Mouse (Mus musculus): Measurements from ENCODE around the gene Hes6.

The Hes6 gene

DNA sequence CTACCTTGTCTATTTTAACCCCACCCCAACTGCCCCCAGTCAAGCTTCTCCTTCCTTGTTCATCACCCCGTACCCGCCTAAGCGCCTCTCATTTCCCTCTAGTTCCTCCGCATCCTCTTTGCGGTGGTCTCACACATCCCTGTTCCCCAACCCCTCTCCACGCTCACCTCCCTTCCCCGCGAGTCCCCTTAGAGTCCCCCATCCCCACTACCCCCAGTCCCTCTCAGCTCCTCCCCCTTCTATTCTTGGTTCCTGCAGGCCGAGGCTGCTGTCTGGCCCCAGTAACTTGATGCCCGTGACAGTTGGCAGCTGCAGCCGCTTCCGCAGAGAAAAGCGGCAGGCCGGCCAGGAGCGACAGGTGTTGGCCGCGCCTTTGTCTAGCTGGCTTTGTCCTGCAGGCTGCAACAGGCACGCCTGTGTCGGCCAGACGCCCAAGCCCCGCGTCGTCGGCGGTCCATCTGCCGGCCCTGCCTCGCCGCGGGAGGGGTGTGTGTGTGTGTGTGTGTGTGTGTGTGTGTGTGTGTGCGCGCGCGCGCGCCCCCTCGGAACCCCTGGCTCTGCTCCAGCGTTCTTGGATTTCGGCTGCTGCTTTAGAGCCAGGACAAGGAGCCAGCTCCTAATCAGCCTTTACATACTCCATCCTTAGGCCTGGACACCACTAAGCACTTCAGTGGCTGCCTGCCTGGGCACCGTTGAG lies at the start of gene Hes6:
Gene Hes6, minus strand, starts transcription at position 141 of the 697 bp plus-strand sequence.
- DNase-seq (ENCODE audit: low read depth, low spot score) = peak; percentile 95

DNA sequence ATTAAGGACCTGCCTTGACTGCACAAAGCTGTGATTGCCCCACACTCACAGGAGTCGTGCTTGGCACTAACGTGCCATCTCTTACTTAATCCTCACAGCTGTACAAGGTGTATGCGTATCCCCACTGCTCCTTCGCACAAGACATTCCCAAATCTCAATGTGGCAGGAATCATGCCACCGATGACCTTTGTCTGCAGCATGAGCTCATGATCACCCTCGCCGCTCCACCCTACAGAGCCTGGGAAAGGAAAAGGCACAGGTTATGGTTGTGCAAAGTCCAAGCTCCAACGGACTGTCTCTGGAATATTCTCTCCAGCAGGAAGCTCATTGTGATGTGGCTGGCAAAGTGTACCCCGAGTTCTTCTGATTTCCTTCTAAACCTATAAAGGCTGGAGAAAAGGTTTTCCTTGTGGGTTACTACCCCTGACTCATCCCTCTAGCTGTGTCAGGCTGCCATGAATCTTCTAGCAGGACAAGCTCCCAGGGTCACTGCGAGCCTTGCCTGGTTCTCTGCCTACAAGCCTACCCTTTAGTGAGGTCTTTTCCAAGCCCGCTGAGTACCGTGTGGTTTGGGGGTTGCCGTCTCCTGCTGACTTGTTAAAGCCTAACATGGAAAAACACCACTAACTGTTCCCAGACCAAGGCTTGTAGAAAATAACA lies 49.6 kb upstream of the Hes6 start:
- no peak for DNase-seq (ENCODE audit: low read depth, low spot score)

DNA sequence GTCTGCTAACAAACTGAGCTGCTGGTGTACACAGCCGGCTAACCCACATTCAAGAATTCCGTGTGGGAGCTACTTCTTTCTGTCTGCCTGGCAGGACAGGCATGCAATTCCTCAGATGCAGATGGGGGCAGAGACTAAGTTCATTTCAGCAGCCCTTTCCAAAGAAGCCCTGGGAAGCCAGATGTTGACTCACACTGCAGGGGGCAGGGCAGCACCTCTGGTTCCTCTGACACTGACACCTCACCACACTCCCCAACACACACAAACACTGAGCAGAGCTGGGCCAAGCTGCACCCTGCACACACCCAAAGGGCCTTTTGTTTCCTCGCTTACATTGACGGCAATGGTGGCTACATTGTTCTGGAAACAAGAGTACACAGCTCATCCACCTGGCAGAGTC lies 46.7 kb upstream of the Hes6 start:
- no peak for DNase-seq (ENCODE audit: low read depth, low spot score)

DNA sequence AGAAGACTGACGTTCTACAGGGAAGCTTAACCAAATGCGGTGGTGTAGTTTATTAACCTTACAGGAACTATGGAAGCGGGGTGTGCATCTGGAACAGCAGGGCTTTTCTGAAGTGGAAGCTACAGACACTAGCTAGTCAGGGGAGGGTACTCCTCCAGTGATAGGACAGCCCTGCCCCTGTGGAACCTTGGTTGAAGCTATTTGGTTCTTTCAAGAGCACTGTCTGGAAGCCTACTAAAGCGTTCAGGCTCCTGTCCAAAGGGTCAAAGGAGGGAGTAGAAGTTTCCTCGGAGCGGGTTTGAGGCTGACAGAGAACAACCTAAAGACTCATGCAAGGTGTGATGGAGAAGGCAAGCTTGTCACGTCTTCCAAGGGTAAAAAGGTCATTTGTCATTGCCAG lies 46.2 kb upstream of the Hes6 start:
- no peak for DNase-seq (ENCODE audit: low read depth, low spot score)

DNA sequence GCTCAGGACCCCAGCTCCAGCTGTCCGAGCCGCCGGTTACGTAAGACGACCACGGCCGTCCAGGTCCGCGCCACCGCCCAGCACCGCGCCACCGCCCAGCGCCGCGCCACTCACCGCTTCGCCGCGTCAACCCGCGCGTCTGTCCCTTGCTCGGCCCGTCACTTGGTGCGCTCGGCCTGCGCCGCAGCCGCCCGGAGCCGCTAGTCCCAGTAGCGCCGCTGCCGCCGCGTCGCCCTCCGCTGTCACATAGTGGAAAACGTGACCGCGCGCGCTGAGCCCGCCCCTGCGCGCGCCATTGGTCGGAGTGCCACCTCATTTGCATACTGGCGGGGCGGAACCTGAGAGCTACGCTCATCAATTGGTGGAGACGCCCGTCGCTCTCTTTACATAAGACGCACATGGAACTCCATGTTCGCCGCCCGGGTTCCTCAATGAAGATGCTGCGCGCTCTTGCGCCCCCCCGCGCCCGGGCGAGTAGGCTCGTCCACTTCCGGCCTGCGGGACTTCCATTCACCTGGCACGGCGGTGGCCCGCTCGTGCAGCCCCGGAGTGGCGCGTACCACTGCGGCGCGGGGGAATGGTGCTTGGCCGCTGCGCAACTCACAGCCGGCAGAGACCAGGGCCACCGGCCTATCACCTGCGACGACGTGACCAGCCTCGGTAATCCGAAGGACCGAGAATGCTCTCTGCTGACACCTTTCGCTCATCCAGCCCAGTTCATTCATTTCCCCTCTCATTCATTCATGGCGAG lies 45.4 kb upstream of the Hes6 start, which contains the start of gene Per2:
Gene Per2, minus strand, starts transcription at position 266 of the 751 bp plus-strand sequence.
- peak; percentile 100 for DNase-seq (ENCODE audit: low read depth, low spot score)

DNA sequence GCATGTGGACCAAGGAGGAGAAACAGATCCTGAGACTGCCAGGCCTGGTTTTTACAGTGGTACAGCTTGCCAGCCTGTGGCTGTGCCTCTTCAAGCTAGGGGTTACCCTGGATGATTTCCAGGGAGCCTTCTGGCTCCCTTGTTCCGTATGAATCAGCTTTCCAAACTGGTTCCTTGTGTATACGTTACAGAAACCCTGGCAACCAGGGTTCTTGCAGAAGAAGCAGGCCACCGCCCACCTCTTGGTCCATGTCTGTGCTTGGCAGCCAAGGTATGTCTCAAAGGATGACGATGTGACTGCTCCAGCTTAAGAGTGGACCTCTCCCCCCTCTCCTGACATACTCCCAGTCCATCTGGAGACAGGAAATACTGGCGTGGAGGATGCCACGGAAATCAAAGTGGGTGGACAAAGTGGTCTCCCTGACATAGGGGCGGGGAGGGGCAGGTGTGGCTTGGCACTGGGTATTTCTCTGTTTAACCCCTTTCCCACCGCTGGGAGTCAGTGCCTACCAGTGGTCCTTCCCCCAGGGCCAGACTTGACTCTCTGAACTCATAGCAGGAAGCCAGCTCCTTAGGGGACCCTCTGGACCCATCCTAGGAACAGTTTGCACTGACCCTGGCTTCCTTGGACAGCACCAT lies 44.5 kb upstream of the Hes6 start:
- DNase-seq (ENCODE audit: low read depth, low spot score) = no peak

DNA sequence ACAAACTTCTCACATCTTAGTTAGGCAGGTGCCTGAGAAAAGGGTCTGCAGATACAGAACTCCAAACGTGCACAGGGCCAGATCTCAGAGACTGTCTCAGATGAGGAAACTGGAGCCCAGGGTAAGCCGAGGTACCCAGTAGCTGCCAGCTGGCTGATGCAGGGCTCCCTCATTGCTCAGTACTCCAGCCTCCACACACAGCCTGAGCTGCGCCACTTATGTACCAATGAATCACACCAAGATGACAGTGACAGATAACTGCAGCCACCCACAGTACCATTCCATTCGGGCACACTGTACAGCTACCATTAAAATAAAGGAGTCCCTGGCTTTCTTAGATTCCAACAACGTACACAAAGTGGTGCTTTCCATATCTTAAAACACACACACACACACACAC lies 43.9 kb upstream of the Hes6 start:
- no peak for DNase-seq (ENCODE audit: low read depth, low spot score)

DNA sequence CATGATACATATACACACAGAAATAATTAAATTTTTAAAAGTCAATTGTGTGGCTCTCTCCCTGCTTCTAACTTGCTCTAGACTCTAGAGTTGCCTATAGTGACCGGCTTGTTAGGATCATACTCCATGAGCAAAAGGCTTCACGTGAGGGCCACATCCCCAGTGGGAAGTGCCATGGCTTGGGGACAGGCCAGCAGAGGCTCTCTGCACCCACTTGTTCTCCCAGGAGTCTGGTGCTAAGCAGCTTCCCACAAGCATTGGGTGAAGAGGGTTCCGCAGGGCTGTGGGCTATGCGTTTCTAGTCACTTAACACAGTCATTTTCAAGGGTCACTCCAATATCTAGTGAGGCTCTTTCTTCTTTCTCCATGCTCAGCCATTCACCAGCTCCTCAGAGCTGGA lies 43.3 kb upstream of the Hes6 start:
- no peak for DNase-seq (ENCODE audit: low read depth, low spot score)

DNA sequence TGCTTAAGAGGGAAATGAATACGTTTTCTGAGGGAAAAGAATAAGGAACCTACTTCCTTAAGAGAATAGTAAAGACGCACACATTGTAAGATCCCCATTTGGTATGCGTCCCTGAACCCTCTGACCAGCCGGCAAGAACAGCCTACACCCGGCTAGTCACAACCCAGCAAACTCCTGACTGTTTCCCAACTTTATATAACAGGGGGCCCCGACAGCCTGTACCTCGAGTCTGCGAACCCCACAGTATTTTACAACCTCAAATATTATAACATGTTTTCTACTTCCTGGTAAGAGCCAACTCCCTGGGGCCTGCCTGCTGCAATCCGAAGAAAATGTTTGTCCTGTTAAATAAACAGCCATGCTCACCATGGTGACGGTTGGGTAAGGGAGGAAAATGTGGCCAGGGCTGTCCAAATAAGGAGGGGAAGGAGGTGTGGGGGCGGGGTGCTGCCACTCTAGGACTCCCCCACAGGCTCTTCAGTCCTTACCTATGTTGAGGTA lies 42.5 kb upstream of the Hes6 start:
- no peak for DNase-seq (ENCODE audit: low read depth, low spot score)

DNA sequence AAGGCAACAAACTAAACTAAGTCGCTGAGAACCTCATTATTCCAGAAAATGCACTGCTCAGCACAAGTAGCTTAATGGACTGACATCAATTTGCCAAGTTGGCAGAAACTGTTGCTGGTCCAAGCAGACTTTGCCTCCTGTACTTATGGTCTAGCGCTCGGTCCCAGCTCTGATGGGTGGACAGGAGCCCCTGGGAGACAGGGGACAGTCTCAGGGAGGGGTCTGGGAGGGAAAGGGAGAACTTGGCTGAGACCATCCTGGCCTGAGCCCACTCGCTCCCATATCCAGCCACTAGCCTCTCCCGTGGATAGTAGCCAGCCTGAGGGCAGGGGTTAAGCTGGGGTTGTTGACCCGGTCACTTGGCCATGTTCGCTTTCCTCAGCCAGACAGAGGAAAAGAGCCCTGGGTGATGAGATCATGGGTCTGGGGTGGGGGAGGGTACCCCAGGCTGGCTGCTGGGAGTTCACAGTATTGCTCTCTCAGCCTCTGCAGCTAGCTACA lies 41.9 kb upstream of the Hes6 start:
- DNase-seq (ENCODE audit: low read depth, low spot score) = no peak

DNA sequence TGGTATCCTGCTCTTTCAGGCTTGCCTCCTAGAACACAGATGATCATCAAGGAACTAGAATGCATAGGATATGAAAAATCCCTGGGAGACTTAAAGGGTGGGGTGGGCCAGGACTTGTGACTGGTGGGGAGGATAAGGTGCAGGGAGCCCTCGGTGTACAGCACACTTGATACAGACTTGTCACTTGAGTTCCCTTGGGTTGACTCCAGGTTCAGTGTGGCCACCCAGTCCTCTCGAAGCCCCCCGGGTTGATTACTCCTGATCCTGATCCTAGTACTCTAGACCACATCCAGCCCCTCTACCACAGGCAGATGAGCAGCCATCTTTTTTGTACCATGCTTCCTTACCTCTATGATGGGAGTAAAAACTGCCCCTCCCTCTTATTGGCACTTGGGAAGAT lies 41.1 kb upstream of the Hes6 start:
- DNase-seq (ENCODE audit: low read depth, low spot score) = no peak

DNA sequence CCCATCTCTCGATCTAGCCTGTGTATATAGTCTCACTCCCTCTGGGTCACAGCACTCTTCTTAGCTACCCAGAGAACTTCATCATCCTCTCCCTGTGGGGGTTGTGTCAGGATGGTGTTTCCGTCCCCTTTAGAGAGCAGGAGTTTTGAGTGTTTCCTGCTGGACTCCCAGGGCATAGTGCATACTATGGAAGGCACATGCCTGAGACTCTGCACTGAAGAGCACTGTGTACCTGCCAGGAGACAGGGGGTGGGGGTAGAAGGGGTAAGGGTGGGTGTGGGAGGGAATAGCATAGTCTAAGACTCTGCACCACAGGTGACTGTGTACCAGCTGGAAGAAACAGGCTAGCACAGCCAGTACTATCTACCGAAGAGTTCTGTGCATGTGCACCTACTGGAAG lies 40.5 kb upstream of the Hes6 start:
- DNase-seq (ENCODE audit: low read depth, low spot score) = no peak

DNA sequence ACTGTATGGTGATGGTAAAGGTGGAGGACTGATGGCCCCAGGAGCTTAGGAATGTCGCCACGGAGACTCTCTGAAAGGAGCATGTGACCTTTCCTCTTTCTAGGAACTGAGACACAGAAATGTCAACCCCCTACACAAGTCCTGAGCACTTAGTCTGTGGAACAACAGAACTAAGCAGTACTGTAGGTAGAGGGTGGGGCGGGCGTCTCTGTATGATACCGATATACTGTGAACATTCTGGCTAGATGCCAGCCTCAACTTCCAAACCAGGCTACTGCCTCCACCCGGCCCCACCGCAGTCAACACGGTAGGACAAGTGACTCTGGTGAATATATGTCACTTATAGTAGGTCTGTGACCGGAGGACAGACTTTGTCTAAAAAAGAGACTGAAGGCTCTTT lies 40.1 kb upstream of the Hes6 start:
- DNase-seq (ENCODE audit: low read depth, low spot score) = no peak

DNA sequence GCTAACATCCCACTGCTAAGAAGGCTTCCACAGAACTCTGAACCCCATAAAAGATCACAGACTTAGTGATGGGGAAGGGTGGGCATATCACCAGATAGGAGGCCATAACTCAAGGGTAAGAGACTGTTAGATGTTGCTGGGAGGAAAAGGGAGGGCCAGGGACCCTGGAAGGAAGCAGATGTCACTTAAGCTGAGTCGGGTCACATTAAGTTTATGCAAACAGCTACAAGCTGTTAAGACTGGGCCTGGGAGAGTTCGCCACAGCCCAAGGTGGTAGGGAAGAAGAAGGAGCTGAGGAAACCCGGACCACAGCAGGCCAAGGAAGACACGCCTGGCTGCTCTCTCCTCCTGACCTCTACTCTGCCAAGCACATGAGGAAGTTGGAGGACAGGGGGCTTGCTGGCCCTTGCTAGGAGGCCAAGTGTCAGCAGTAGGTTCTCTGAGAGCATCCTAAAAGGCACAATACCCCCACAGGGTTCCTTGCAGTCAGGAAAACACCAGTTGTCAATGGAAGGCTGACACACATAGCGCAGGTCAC lies 37.8 kb upstream of the Hes6 start:
- no peak for DNase-seq (ENCODE audit: low read depth, low spot score)

DNA sequence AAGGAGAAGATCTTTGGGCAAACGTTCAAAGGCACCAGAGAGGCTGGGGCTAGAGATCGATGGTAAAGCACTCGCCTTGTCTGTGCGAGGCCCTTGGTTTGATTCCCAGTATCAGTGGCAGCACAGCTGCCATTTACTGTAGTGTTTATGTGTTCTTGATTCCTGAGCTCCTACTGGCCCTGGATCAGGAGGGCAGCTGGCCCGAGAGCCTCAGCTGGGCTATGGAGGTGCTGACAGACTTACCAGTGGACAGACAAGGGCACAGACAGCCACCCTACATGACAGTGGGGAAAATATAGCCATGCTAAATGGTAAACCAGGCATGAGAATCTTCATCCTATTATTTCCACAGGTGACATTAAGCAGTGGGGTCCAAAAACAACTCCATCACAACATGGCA lies 37.0 kb upstream of the Hes6 start:
- DNase-seq (ENCODE audit: low read depth, low spot score) = no peak

DNA sequence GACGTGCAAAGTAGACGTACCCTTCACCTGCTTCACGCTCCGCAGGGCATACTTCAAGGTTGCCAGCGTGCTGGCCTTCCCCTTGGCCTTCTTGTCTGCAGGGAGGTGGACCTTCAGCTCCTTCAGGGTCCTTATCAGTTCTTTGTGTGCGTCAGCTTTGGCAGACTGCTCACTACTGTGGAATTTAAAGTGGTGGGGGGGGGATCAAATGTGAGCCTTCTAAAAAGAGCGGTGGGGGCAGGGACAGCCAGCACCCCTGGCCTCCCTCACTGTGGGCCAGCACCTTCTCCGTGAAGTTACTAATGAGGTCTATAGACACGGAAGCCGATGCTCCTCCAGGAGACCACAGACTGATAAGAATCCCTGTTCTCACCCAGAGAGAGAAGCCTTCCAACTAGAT lies 34.9 kb upstream of the Hes6 start:
- no peak for DNase-seq (ENCODE audit: low read depth, low spot score)

DNA sequence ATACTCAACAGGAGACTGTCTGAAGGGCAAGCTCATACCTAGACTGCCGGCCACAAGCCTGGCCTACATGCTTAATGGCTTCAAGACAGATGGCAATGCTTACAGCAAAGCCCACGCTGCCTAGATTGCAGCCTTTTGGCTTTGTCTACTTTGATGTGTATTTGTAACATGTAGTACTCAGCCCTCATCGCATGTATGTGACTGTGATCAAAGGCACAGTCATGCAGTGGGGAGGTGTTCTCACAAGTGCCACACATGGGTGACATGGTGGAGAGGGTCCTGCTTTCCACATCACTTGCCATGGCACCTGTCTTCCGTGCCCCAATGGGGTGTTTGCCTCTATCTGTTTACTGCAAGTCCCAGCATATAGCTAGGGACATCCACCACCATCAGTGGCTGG lies 32.7 kb upstream of the Hes6 start:
- DNase-seq (ENCODE audit: low read depth, low spot score) = no peak

DNA sequence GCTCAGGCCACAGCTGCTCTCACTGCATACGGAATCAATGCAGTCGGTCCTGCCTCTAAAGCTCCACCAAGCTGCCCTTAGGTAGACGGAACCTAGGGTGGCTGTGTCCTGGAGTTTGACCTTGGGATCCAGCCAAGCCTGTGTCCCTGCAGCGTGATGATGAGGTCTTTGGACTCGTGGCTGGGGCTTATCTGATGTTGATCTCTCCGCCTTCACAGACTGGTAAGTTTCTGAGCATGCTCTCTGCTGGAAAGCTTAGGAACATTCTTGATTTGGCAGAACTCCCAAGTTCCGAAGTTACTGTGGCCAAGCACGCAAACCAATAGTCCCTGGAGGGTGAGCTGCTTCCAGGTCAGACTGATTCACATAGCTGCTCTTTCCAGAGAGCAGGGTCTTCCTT lies 32.2 kb upstream of the Hes6 start:
- no peak for DNase-seq (ENCODE audit: low read depth, low spot score)

DNA sequence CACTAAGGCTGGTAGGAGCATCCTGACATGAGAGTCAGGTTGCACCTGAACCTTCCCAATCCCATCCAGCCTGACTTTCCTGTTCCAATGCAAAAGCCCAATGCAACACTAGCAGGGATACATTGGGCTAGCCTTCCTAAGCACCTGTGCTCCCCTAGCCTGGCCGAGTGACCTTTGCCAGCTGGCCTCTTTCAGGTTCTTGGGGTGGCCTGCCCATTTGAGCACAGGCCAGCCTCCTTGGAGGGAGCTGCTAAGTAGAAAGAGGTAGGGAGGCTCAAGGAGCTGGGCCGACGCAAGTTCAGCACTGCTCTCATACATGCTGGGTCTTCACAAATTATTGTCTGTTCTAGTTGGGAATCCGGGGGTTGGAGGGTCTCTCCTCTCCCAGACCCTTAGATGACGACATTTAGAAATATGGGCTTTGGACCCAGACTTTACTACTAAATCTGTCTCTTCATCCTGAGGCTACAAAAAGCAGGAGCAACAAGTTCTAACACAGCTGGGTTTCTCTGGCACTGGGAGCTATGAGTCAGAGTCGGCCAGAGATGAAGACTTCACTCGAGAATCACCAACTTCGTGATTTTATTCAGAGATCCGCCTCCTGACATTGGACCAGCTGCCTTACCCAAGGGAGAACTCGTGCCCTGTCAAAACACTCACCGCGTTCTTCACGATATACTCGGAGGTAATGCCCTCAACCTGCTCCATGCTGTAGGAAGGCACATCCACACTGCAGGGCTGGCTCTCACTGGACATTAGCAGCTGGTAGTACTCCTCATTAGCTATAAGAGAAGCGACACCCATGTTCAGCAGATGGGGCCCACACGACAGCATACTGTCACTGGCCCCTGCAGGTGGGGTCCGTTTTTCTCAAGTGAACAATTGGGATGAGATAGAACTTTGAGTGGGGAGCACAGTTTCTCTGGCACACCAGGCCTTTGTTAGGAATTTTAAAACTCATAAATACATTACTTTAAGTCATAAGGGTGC lies 31.3 kb upstream of the Hes6 start:
- no peak for DNase-seq (ENCODE audit: low read depth, low spot score)

DNA sequence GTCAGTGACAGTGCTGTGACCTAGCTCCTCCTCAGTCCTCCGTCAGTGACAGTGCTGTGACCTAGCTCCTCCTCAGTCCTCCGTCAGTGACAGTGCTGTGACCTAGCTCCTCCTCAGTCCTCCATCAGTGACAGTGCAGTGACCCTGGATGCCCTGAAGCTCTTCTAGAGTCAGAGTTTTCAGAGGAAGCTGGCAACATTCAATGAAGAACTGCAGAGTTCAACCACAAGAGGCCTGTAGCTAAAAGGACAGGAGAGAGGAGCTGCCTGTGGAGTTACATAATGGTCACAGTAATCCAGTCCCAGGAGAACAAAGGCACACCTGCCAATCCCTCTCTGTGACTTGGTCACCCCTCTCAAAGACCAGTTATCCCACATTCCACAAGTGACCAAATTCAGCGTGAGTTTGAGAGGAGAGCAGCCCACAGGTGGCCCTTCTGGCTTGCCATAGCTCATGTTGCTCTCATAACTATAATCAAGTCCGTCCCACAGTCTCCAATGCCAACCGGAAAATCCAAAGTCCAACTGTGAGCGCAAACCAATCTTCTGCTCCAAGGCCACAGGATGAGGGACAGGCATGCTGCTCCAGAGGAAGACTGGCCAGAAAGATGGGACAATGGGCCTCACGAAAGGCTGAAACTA lies 28.6 kb upstream of the Hes6 start:
- no peak for DNase-seq (ENCODE audit: low read depth, low spot score)
